Mouse (Mus musculus) myocyte (in vitro differentiated cells): ENCODE results near the gene Syngr2. TPM values are rescaled to one million over a fixed set of nuclear protein-coding genes. Genes with fewer than 3 reads are reported as not detected.

Experiments used
- H3K27me3 ChIP-seq: one replicate; pipeline ENCODE4 v1.6.1; 2011; ENCODE audit not compliant: control insufficient read depth, insufficient read depth, insufficient read length
- H3K36me3 ChIP-seq: one replicate; pipeline ENCODE4 v1.6.1; 2011; ENCODE audit not compliant: control insufficient read depth, insufficient read depth
- H3K4me2 ChIP-seq: one replicate; pipeline ENCODE4 v1.6.1; 2011; ENCODE audit warnings: low read depth, control low read depth
- H3K4me3 ChIP-seq: one replicate; pipeline ENCODE4 v1.5.1; 2011; ENCODE audit warnings: mild to moderate bottlenecking, control low read depth, moderate library complexity
- H3K79me2 ChIP-seq: one replicate; pipeline ENCODE4 v1.6.1; 2011; ENCODE audit not compliant: control insufficient read depth, insufficient read depth
- H3ac ChIP-seq: one replicate; pipeline ENCODE4 v1.6.1; 2011; ENCODE audit not compliant: control insufficient read depth, insufficient read length
- CEBPB ChIP-seq: IDR thresholded peaks from 2 replicates; pipeline ENCODE4 v1.6.1; 2011; ENCODE audit warnings: mild to moderate bottlenecking, moderate library complexity; ENCODE audit not compliant: poor library complexity, insufficient read depth, severe bottlenecking
- E2F4 ChIP-seq: IDR thresholded peaks from one replicate; pipeline ENCODE4 v1.6.1; 2011; ENCODE audit warnings: mild to moderate bottlenecking, control low read depth, moderate library complexity; ENCODE audit not compliant: insufficient read depth
- MAX ChIP-seq: IDR thresholded peaks from one replicate; pipeline ENCODE4 v1.6.1; 2011; ENCODE audit warnings: low read depth, mild to moderate bottlenecking, control low read depth
- MYOD1 ChIP-seq, 3 experiments: IDR thresholded peaks; one replicate each; pipeline ENCODE4 v1.6.1; 2011; ENCODE audit warnings: control low read depth in 2 of 3, low read depth in 2 of 3, mild to moderate bottlenecking in 2 of 3, moderate library complexity in 1 of 3; ENCODE audit not compliant: insufficient read length in 2 of 3, control insufficient read depth in 1 of 3
- MYOG ChIP-seq, 3 experiments: IDR thresholded peaks; one replicate each; pipeline ENCODE4 v1.6.1; 2011; ENCODE audit warnings: control low read depth in 2 of 3, low read depth in 2 of 3, mild to moderate bottlenecking in 2 of 3; ENCODE audit not compliant: insufficient read length in 2 of 3, control insufficient read depth in 1 of 3, insufficient read depth in 1 of 3
- POLR2A ChIP-seq: IDR thresholded peaks from one replicate; pipeline ENCODE4 v1.6.1; 2011; ENCODE audit warnings: low read depth, mild to moderate bottlenecking, control low read depth, moderate library complexity; ENCODE audit not compliant: insufficient read length
- POLR2AphosphoS2 ChIP-seq: IDR thresholded peaks from one replicate; pipeline ENCODE4 v1.6.1; 2011; ENCODE audit warnings: low read depth, control low read depth; ENCODE audit not compliant: insufficient read length
- REST ChIP-seq: IDR thresholded peaks from one replicate; pipeline ENCODE4 v1.6.1; 2011; ENCODE audit warnings: mild to moderate bottlenecking, control low read depth, moderate library complexity; ENCODE audit not compliant: insufficient read depth, insufficient read length
- SRF ChIP-seq: IDR thresholded peaks from one replicate; pipeline ENCODE4 v1.6.1; 2011; ENCODE audit warnings: low read depth; ENCODE audit not compliant: control insufficient read depth, insufficient read length
- TCF12 ChIP-seq: IDR thresholded peaks from one replicate; pipeline ENCODE4 v1.6.1; 2011; ENCODE audit warnings: mild to moderate bottlenecking, control low read depth; ENCODE audit not compliant: poor library complexity, insufficient read depth, severe bottlenecking
- TCF3 ChIP-seq: IDR thresholded peaks from one replicate; pipeline ENCODE4 v1.6.1; 2011; ENCODE audit warnings: low read depth, control low read depth; ENCODE audit not compliant: insufficient read length
- USF1 ChIP-seq: IDR thresholded peaks from one replicate; pipeline ENCODE4 v1.6.1; 2011; ENCODE audit warnings: low read depth, mild to moderate bottlenecking, control low read depth, moderate library complexity
- polyA plus RNA-seq: library from polyadenylated mRNA; unstranded; fragments of >200 nt; fragmentation: generic; extraction: Trizol; gene quantifications from one replicate; pipeline ENCODE4 v1.2.1, GENCODE M21; 2012; ENCODE audit warnings: missing spikeins

The Syngr2 gene
- polyA plus RNA-seq, 1 experiment: 109 TPM

DNA sequence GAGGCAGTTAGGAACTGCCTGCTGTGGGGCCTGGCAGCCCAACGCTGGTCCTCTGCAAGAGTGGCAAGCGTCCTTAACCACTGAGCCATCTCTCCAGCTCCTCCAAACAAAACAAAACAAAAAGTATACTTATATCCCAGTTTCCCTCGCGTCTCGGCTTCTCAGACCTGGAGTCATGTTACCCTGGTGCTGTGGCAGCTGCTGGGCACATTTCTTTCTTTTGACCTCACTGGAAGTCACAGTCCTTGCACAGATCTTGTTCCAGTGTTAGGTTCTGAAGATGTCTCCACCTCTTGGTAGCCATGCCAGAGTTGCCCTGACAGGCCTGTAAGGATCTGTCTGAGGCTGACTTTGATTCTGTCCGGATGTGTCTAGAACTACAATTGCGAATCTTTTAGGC, 7.8 kb upstream of the Syngr2 start:
- no peaks in the 10 kb centered on the region for H3K36me3 ChIP-seq
- H3ac ChIP-seq: no peak overlapping the region
- no peaks in the 10 kb centered on the region for H3K79me2 ChIP-seq
- no peak for TF ChIP-seq E2F4
- TF ChIP-seq MYOG (IDR thresholded peaks at IDR 0.05; ENCODE audit: control insufficient read depth in 1 of 3, insufficient read depth in 1 of 3, insufficient read length in 2 of 3, low read depth in 2 of 3): peak in 2 of 3 experiments; percentile 67
- TF ChIP-seq POLR2A: no peak
- TF ChIP-seq REST: no peak
- TF ChIP-seq SRF: no peak
- TF ChIP-seq MYOD1 (IDR thresholded peaks at IDR 0.05; ENCODE audit: control insufficient read depth in 1 of 3, insufficient read length in 2 of 3, low read depth in 2 of 3): peak; percentile 5 to 80 (median 72)
- TF ChIP-seq USF1: no peak
- peak overlapping the region; percentile 41 for H3K4me2 ChIP-seq
- H3K27me3 ChIP-seq: no peaks in the 10 kb centered on the region
- no peak overlapping the region for H3K4me3 ChIP-seq

DNA sequence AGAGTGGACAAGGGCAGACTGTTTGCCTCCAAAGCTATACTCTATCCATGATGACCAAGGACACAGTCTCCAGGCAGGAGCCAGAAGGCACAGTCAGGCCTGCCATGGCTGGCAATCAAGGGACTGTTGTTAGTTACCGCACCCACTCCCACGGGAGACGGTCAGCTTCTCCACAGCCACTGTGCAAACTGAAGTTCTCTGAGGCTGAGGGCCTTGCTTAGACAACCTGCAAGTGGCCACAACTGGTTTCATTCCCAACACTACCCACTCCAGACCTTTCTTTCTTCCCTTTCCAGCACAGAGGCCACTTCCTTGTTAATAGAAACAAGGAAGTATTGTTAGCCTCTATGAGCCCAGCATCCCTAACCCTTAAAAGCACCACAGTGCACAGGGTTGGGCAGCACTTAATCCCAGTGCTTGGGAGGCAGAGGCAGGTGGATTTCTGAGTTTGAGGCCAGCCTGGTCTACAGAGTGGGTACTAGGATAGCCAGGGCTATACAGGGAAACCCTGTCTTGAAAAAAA, 6.2 kb upstream of the Syngr2 start:
- H3ac ChIP-seq: no peak overlapping the region
- no peak for TF ChIP-seq MYOD1 (IDR thresholded peaks at IDR 0.05; ENCODE audit: control insufficient read depth in 1 of 3, insufficient read length in 2 of 3, low read depth in 2 of 3)
- no peak for TF ChIP-seq POLR2AphosphoS2
- TF ChIP-seq MAX: no peak
- no peak for TF ChIP-seq TCF12
- H3K4me3 ChIP-seq: no peak overlapping the region
- no peaks in the 10 kb centered on the region for H3K27me3 ChIP-seq
- no peaks in the 10 kb centered on the region for H3K79me2 ChIP-seq
- H3K36me3 ChIP-seq: no peaks in the 10 kb centered on the region
- no peak overlapping the region for H3K4me2 ChIP-seq

GRCm38 (mm10) chr11:117806781-117807180, 2.7 kb upstream of the Syngr2 start:
- Histone ChIP-seq H3K4me2 (no peak overlapping the region), H3K36me3 (no peaks in the 10 kb centered on the region), H3K79me2 (peaks cover 8% of the 10 kb centered on the region), H3K4me3 (no peak overlapping the region), H3ac (no peak overlapping the region), H3K27me3 (no peaks in the 10 kb centered on the region)
- TF ChIP-seq MYOG (IDR thresholded peaks at IDR 0.05; ENCODE audit: control insufficient read depth in 1 of 3, insufficient read depth in 1 of 3, insufficient read length in 2 of 3, low read depth in 2 of 3) (no peak), USF1 (no peak), TCF3 (no peak), MYOD1 (IDR thresholded peaks at IDR 0.05; ENCODE audit: control insufficient read depth in 1 of 3, insufficient read length in 2 of 3, low read depth in 2 of 3) (no peak), CEBPB (no peak), POLR2AphosphoS2 (no peak), MAX (no peak), POLR2A (no peak), E2F4 (no peak), SRF (no peak), TCF12 (no peak), REST (no peak)

GRCm38 (mm10) chr11:117810401-117811046, 1.1 kb downstream of the Syngr2 start:
- peak overlapping the region; percentile 74 for H3K4me3 ChIP-seq
- H3K27me3 ChIP-seq: no peaks in the 10 kb centered on the region
- H3K4me2 ChIP-seq: peak overlapping the region; percentile 91
- peak overlapping the region; percentile 9 for H3ac ChIP-seq
- H3K79me2 ChIP-seq: peaks cover 26% of the 10 kb centered on the region
- TF ChIP-seq E2F4 (peak; percentile 6), POLR2A (peak; percentile 58), MYOD1 (IDR thresholded peaks at IDR 0.05; ENCODE audit: control insufficient read depth in 1 of 3, insufficient read length in 2 of 3, low read depth in 2 of 3) (peak in 2 of 3 experiments; percentile 38 to 61), MYOG (IDR thresholded peaks at IDR 0.05; ENCODE audit: control insufficient read depth in 1 of 3, insufficient read depth in 1 of 3, insufficient read length in 2 of 3, low read depth in 2 of 3) (peak in 2 of 3 experiments; percentile 38 to 40), SRF (peak; percentile 92), MAX (no peak), POLR2AphosphoS2 (peak; percentile 71), TCF12 (no peak), CEBPB (no peak), REST (no peak), TCF3 (no peak), USF1 (no peak)
- peaks cover 4% of the 10 kb centered on the region for H3K36me3 ChIP-seq

- H3K4me2 ChIP-seq: no peak overlapping the region
- H3K27me3 ChIP-seq: no peaks in the 10 kb centered on the region
- TF ChIP-seq POLR2AphosphoS2 (no peak), CEBPB (no peak)
- H3K36me3 ChIP-seq: peaks cover 20% of the 10 kb centered on the region
- H3K79me2 ChIP-seq: peaks cover 45% of the 10 kb centered on the region
- H3K4me3 ChIP-seq: no peak overlapping the region
- no peak overlapping the region for H3ac ChIP-seq
Measured at GRCm38 (mm10) chr11:117813867-117814266, 4.4 kb downstream of the Syngr2 start.
